Mouse (Mus musculus) lung, postnatal 25 days (tissue): ENCODE measurements around the gene Tnk2.

ENCODE experiments used
- DNase-seq: peaks from one replicate; pipeline ENCODE4 v3.0.0; 2022; ENCODE audit warnings: low spot score

Gene Tnk2

GRCm38 (mm10) chr16:32713556-32713955 lies 69.9 kb downstream of the Tnk2 start:
- DNase-seq: no peak

GRCm38 (mm10) chr16:32715364-32715763 lies 71.7 kb downstream of the Tnk2 start:
- no peak for DNase-seq

GRCm38 (mm10) chr16:32723163-32723562 lies 79.5 kb downstream of the Tnk2 start:
- no peak for DNase-seq

GRCm38 (mm10) chr16:32723767-32724166 lies 80.1 kb downstream of the Tnk2 start:
- no peak for DNase-seq

- no peak for DNase-seq
Observed at GRCm38 (mm10) chr16:32724259-32724658, 80.6 kb downstream of the Tnk2 start.

GRCm38 (mm10) chr16:32726501-32726900 lies 82.8 kb downstream of the Tnk2 start:
- DNase-seq: no peak

- DNase-seq: no peak
Observed at GRCm38 (mm10) chr16:32728240-32728639, 84.6 kb downstream of the Tnk2 start.

- DNase-seq: no peak
Observed at GRCm38 (mm10) chr16:32728730-32729129, 85.1 kb downstream of the Tnk2 start.
